Mouse (Mus musculus) cerebellum, postnatal 25 days (tissue): Measurements from ENCODE around the gene Tspoap1.

Experiments used
- DNase-seq, 2 experiments: peaks; one replicate each; pipeline ENCODE4 v3.0.0; 2021; ENCODE audit warnings: mixed read lengths in 2 of 2

The Tspoap1 gene

GRCm38 (mm10) chr11:87816707-87817442 is 56.5 kb downstream of the Tspoap1 start:
- peak; percentile 86 to 88 for DNase-seq

DNA sequence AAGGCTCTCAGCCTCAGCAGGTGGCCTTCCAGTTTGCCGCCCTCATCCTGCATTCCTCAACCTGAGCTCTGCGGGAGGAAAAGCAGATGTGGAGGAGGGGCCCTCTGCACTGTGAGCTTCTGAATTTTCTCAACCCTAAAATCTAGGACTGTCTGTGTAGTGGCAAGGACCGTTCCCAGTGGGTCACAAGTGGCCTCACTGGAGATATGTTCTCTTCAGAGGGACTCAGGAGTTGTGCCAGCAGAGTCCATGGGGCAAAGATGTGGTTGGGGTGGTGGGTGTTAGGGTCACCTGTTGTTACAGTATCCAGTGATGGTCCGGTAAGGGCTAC is 57.1 kb downstream of the Tspoap1 start:
- DNase-seq, result no peak

DNA sequence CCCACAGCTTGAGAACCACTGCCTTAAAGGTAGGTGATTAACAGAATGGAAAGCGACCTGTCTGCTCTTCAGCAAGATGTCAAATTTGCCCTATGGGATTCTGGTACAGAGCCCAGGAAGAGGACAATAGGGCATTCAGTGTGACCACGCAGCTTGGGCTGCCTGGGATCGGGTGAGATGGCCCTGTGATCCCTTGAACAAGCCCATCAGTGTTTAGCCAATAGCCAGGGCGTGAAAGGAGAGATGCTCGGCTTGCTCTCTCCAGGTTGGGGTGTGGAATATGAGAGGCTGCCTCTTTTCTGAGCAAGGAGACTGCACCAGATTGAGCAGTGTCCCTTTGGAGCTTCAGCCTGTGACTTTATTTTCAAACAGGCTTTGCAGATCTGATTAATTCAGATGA is 61.2 kb downstream of the Tspoap1 start:
- no peak for DNase-seq

GRCm38 (mm10) chr11:87828239-87828900 is 68.0 kb downstream of the Tspoap1 start, which contains the start of gene Lpo:
TSS of gene Lpo (minus strand) at chr11:87828289.
- DNase-seq, result no peak
